Mouse (Mus musculus) neural tube, embryonic 10.5 days (tissue): ENCODE measurements around the gene Gabpa.

ENCODE experiments used
- DNase-seq: peaks from one replicate; pipeline ENCODE4 v3.0.0-alpha.2; 2017; ENCODE audit warnings: low spot score; ENCODE audit errors: extremely low spot score

The Gabpa gene

GRCm38 (mm10) chr16:84834745-84835440 lies at the start of gene Gabpa:
TSS of gene Gabpa (plus strand) at chr16:84834925.
- peak; percentile 90 for DNase-seq

GRCm38 (mm10) chr16:84784966-84785365 lies 49.8 kb upstream of the Gabpa start:
- no peak for DNase-seq

GRCm38 (mm10) chr16:84790595-84791165 lies 44.0 kb upstream of the Gabpa start:
- DNase-seq: no peak

GRCm38 (mm10) chr16:84793401-84793800 lies 41.3 kb upstream of the Gabpa start:
- no peak for DNase-seq

GRCm38 (mm10) chr16:84795337-84795736 lies 39.4 kb upstream of the Gabpa start:
- DNase-seq: no peak

GRCm38 (mm10) chr16:84796678-84797077 lies 38.0 kb upstream of the Gabpa start:
- no peak for DNase-seq

- no peak for DNase-seq
Measured at GRCm38 (mm10) chr16:84800038-84800437, 34.7 kb upstream of the Gabpa start.

GRCm38 (mm10) chr16:84802217-84802616 lies 32.5 kb upstream of the Gabpa start:
- DNase-seq: no peak

GRCm38 (mm10) chr16:84804866-84805265 lies 29.9 kb upstream of the Gabpa start:
- no peak for DNase-seq

GRCm38 (mm10) chr16:84806175-84806574 lies 28.6 kb upstream of the Gabpa start:
- DNase-seq: no peak

- no peak for DNase-seq
Measured at GRCm38 (mm10) chr16:84807874-84808273, 26.9 kb upstream of the Gabpa start.

GRCm38 (mm10) chr16:84810254-84810653 lies 24.5 kb upstream of the Gabpa start:
- DNase-seq: no peak

- DNase-seq: no peak
Measured at GRCm38 (mm10) chr16:84813852-84814251, 20.9 kb upstream of the Gabpa start.

GRCm38 (mm10) chr16:84814511-84814910 lies 20.2 kb upstream of the Gabpa start:
- no peak for DNase-seq

- no peak for DNase-seq
Measured at GRCm38 (mm10) chr16:84817423-84817822, 17.3 kb upstream of the Gabpa start.

GRCm38 (mm10) chr16:84825009-84825408 lies 9.7 kb upstream of the Gabpa start:
- DNase-seq: no peak

GRCm38 (mm10) chr16:84831696-84832095 lies 3.0 kb upstream of the Gabpa start:
- no peak for DNase-seq

GRCm38 (mm10) chr16:84832736-84833135 lies 2.0 kb upstream of the Gabpa start:
- DNase-seq: no peak

- no peak for DNase-seq
Measured at GRCm38 (mm10) chr16:84834344-84834743, 381 bp upstream of the Gabpa start.

- peak; percentile 81 for DNase-seq
Measured at GRCm38 (mm10) chr16:84835441-84835822, 707 bp downstream of the Gabpa start, which contains the start of gene Atp5j. TSS of gene Atp5j (minus strand) at chr16:84835625.

GRCm38 (mm10) chr16:84835823-84836743 lies 1.4 kb downstream of the Gabpa start:
- DNase-seq: peak; percentile 61

- no peak for DNase-seq
Measured at GRCm38 (mm10) chr16:84838576-84838975, 3.9 kb downstream of the Gabpa start.
